32 mouse cellular contexts compared by ENCODE assay signal in genomic region chr7:5046112-5046511, GRCm38 (mm10). TPM values are rescaled to one million over a fixed set of nuclear protein-coding genes. Genes with fewer than 3 reads are reported as not detected.
DNase-seq lines count a peak whose midpoint lies in the region; ATAC-seq and TF ChIP-seq lines count a peak whose summit lies in the region.
"Had no signal": no experiment of that assay in that cellular context is flagged by ENCODE, and none has a peak within 500 bp of the region (broad histone marks: within the 10 kb centered on the region; RNA-seq: fewer than 3 reads in every experiment).

No protein-coding gene starts in this region.

- 62% methylated on average over 2 of the region's 2 CpGs for WGBS in heart, postnatal 0 days
- 60% methylated on average over 2 of the region's 2 CpGs for whole genome bisulfite sequencing in liver, postnatal 0 days (ENCODE audit: insufficient replicate concordance)
- WGBS in hindbrain, embryonic 11.5 days, result 79% methylated on average over 2 of the region's 2 CpGs

- TF ChIP-seq POLR2A in cortical plate, adult 2 months (IDR thresholded peaks at IDR 0.05; ENCODE audit: extremely low read depth, insufficient read depth, low read length), result no peak

- H3K27me3 ChIP-seq in heart, postnatal 0 days (ENCODE audit: control insufficient read depth, insufficient read depth, low read length), result no peaks in the 10 kb centered on the region
- peaks cover 7% of the 10 kb centered on the region; the same call in 1 of the 2 replicates for H3K27me3 ChIP-seq in liver, postnatal 0 days (ENCODE audit: insufficient read depth, low read length)
- no peaks in the 10 kb centered on the region for H3K27me3 ChIP-seq in hindbrain, embryonic 11.5 days (ENCODE audit: control insufficient read depth, insufficient read depth, low read length)
- H3K27me3 ChIP-seq: hindbrain, embryonic 12.5 days; midbrain, embryonic 12.5 days; neural tube, embryonic 12.5 days; stomach, embryonic 15.5 days had no signal

- ATAC-seq in heart, postnatal 0 days (ENCODE audit: insufficient read depth, low read depth), result no peak
- ATAC-seq in liver, postnatal 0 days, result no peak
- no peak for ATAC-seq in hindbrain, embryonic 11.5 days (ENCODE audit: low FRiP score)
- ATAC-seq in inflammation-experienced regulatory T-cells, adult 6 months, result no peak
- ATAC-seq: activated CD4-positive, CD25-positive, alpha-beta regulatory T cell, adult 4 months; forebrain, embryonic 14.5 days had no signal

- peak; percentile 2; the same call in 1 of the 2 replicates for TF ChIP-seq CTCF in heart, postnatal 0 days (IDR thresholded peaks at IDR 0.05; ENCODE audit: low read depth)
- peak; percentile 36; the same call in 1 of the 2 replicates for TF ChIP-seq CTCF in liver, postnatal 0 days (IDR thresholded peaks at IDR 0.05; ENCODE audit: low read depth)
- TF ChIP-seq CTCF in cortical plate, adult 2 months (IDR thresholded peaks at IDR 0.05; ENCODE audit: extremely low read depth, insufficient read depth, low read length), result 0 out of 2 replicates have a peak, but pooled peaks have one; percentile 0

- no peak for DNase-seq in heart, postnatal 0 days (ENCODE audit: low spot score)
- DNase-seq in heart, postnatal 4 days, result no peak
- no peak for DNase-seq in liver, postnatal 0 days
- no peak for DNase-seq in liver
- peak; percentile 64 for DNase-seq in A20 (ENCODE audit: low read depth, low spot score)
- DNase-seq in hindbrain, embryonic 11.5 days (ENCODE audit: low spot score), result no peak
- DNase-seq: adrenal gland, adult 8-10 months; cerebellum, adult 11-12 months; cerebellum, postnatal 36 days; gastrocnemius, postnatal 14 days; heart, adult 11 months; heart, postnatal 10 days; kidney, adult 2 months; kidney, postnatal 14 days; layer of hippocampus, postnatal 36 days; lung, postnatal 10 days; right cerebral cortex, adult 18-20 months; right cerebral cortex, postnatal 4 days had no signal

- no peak overlapping the region for H3K4me3 ChIP-seq in heart, postnatal 0 days (ENCODE audit: low read depth, low read length)
- no peak overlapping the region for H3K4me3 ChIP-seq in liver, postnatal 0 days (ENCODE audit: low read depth, low read length)
- H3K4me3 ChIP-seq in cortical plate, adult 2 months (ENCODE audit: insufficient read depth, low read length), result no peak overlapping the region
- no peak overlapping the region for H3K4me3 ChIP-seq in hindbrain, embryonic 11.5 days (ENCODE audit: low read depth, low read length)
- H3K4me3 ChIP-seq: hindbrain, embryonic 12.5 days; midbrain, embryonic 12.5 days; neural tube, embryonic 12.5 days; stomach, embryonic 15.5 days had no signal

- H3K27ac ChIP-seq in heart, postnatal 0 days (ENCODE audit: low read depth), result no peak overlapping the region
- no peak overlapping the region for H3K27ac ChIP-seq in liver, postnatal 0 days (ENCODE audit: low read depth)
- H3K27ac ChIP-seq in cortical plate, adult 2 months (ENCODE audit: insufficient read depth, low read length), result no peak overlapping the region
- no peak overlapping the region for H3K27ac ChIP-seq in hindbrain, embryonic 11.5 days (ENCODE audit: low read depth, low read length)
- H3K27ac ChIP-seq: hindbrain, embryonic 12.5 days; midbrain, embryonic 12.5 days; neural tube, embryonic 12.5 days; stomach, embryonic 15.5 days had no signal

- H3K4me2 ChIP-seq in heart, postnatal 0 days (ENCODE audit: low read depth, low read length), result no peak overlapping the region
- H3K4me2 ChIP-seq in liver, postnatal 0 days (ENCODE audit: low read depth, low read length), result no peak overlapping the region
- H3K4me2 ChIP-seq in hindbrain, embryonic 11.5 days (replicated peaks; ENCODE audit: low read depth, low read length), result no peak overlapping the region
- H3K4me2 ChIP-seq: heart, embryonic 11.5 days; hindbrain, embryonic 12.5 days; midbrain, embryonic 12.5 days; neural tube, embryonic 12.5 days; stomach, embryonic 15.5 days had no signal

- no peak overlapping the region for H3K9ac ChIP-seq in heart, postnatal 0 days (replicated peaks; ENCODE audit: low read depth, low read length)
- H3K9ac ChIP-seq in liver, postnatal 0 days (replicated peaks), result no peak overlapping the region
- no peak overlapping the region for H3K9ac ChIP-seq in hindbrain, embryonic 11.5 days (ENCODE audit: low read depth, low read length)
- H3K9ac ChIP-seq: hindbrain, embryonic 12.5 days; midbrain, embryonic 12.5 days; stomach, embryonic 15.5 days had no signal

- H3K4me1 ChIP-seq in heart, postnatal 0 days (ENCODE audit: control insufficient read depth, insufficient read depth), result peaks cover 6% of the 10 kb centered on the region
- peaks cover 4% of the 10 kb centered on the region for H3K4me1 ChIP-seq in liver, postnatal 0 days (ENCODE audit: insufficient read depth)
- no peaks in the 10 kb centered on the region for H3K4me1 ChIP-seq in cortical plate, adult 2 months (ENCODE audit: control insufficient read depth, insufficient read depth, low read length)
- no peaks in the 10 kb centered on the region for H3K4me1 ChIP-seq in hindbrain, embryonic 11.5 days (replicated peaks; ENCODE audit: control insufficient read depth, insufficient read depth, low read length)

- no peaks in the 10 kb centered on the region for H3K36me3 ChIP-seq in heart, postnatal 0 days (replicated peaks; ENCODE audit: control insufficient read depth, insufficient read depth, low read length)
- no peaks in the 10 kb centered on the region for H3K36me3 ChIP-seq in liver, postnatal 0 days (replicated peaks; ENCODE audit: insufficient read depth, low read length)
- no peaks in the 10 kb centered on the region for H3K36me3 ChIP-seq in hindbrain, embryonic 11.5 days (ENCODE audit: control insufficient read depth, insufficient read depth, low read length)
- H3K36me3 ChIP-seq: hindbrain, embryonic 12.5 days; midbrain, embryonic 12.5 days; neural tube, embryonic 12.5 days; stomach, embryonic 15.5 days had no signal

- no peak for TF ChIP-seq EP300 in heart, postnatal 0 days (IDR thresholded peaks at IDR 0.05; ENCODE audit: low read depth)
- TF ChIP-seq EP300 in liver, postnatal 0 days (IDR thresholded peaks at IDR 0.05; ENCODE audit: low read depth), result no peak

- H3K9me3 ChIP-seq in heart, postnatal 0 days (replicated peaks; ENCODE audit: control insufficient read depth, low read length), result no peaks in the 10 kb centered on the region
- H3K9me3 ChIP-seq in liver, postnatal 0 days (ENCODE audit: low read length), result no peaks in the 10 kb centered on the region
- H3K9me3 ChIP-seq in hindbrain, embryonic 11.5 days (ENCODE audit: control insufficient read depth, low read length), result no peaks in the 10 kb centered on the region
- H3K9me3 ChIP-seq: hindbrain, embryonic 12.5 days; midbrain, embryonic 12.5 days; neural tube, embryonic 12.5 days; stomach, embryonic 15.5 days had no signal

RNA-seq across cellular contexts. Expression of gene Zfp580, which starts 5.2 kb away (rescaled TPM):
- 15.0 TPM in 1 of 2 replicates, not detected in the other for total RNA-seq in heart, postnatal 0 days (2014; rRNA removed; ENCODE audit: low replicate concordance)
- polyA plus RNA-seq in heart, postnatal 0 days (2015; fragmentation: Nextera tagmentation; extraction: Ambion mirVana), result 14.7 and 16.6 TPM in 2 replicates
- 10 to 100 TPM; 12.2 to 13.2 TPM for total RNA-seq in heart, postnatal 4 days (2021)
- 3.2 and 4.4 TPM in 2 replicates for polyA plus RNA-seq in liver, postnatal 0 days (2015; fragmentation: Nextera tagmentation; extraction: Ambion mirVana)
- 34.4 and 36.9 TPM in 2 replicates for polyA plus RNA-seq in cortical plate, adult 2 months (2012; rRNA removed)
- polyA plus RNA-seq in hindbrain, embryonic 11.5 days (2014; fragmentation: Nextera tagmentation; extraction: Ambion mirVana), result 32.4 and 37.5 TPM in 2 replicates
- 1 to 10 TPM in 1 of 3 experiments, under 1 TPM in 2; 0.77 to 1.3 (median 0.93) TPM for polyA plus RNA-seq in inflammation-experienced regulatory T-cells, adult 6 months (2017; shearing (Covaris generic))

RNA-seq across cellular contexts. Expression of gene Zfp784, which starts 7.9 kb away (rescaled TPM):
- 7.2 and 8.3 TPM in 2 replicates for total RNA-seq in heart, postnatal 0 days (2014; rRNA removed; ENCODE audit: low replicate concordance)
- 8.0 and 8.2 TPM in 2 replicates for polyA plus RNA-seq in heart, postnatal 0 days (2015; fragmentation: Nextera tagmentation; extraction: Ambion mirVana)
- total RNA-seq in heart, postnatal 4 days (2021), result 1 to 10 TPM; 5.4 to 6.0 TPM
- polyA plus RNA-seq in liver, postnatal 0 days (2015; fragmentation: Nextera tagmentation; extraction: Ambion mirVana), result 1.9 and 2.4 TPM in 2 replicates
- 5.7 and 6.5 TPM in 2 replicates for polyA plus RNA-seq in cortical plate, adult 2 months (2012; rRNA removed)
- polyA plus RNA-seq in hindbrain, embryonic 11.5 days (2014; fragmentation: Nextera tagmentation; extraction: Ambion mirVana), result 3.1 and 4.3 TPM in 2 replicates
- polyA plus RNA-seq in inflammation-experienced regulatory T-cells, adult 6 months (2017; shearing (Covaris generic)), result 1 to 10 TPM; 3.0 to 5.1 (median 3.7) TPM

RNA-seq across cellular contexts. Expression of gene 4632433K11Rik, which starts 12.2 kb away (rescaled TPM):
- total RNA-seq in heart, postnatal 0 days (2014; rRNA removed; ENCODE audit: low replicate concordance), result 0.99 TPM in 1 of 2 replicates, not detected in the other
- not detected in 2 replicates for polyA plus RNA-seq in heart, postnatal 0 days (2015; fragmentation: Nextera tagmentation; extraction: Ambion mirVana)
- total RNA-seq in heart, postnatal 4 days (2021), result under 1 TPM in 1 of 2 experiments, not detected in 1; 0.57 TPM
- not detected in 2 replicates for polyA plus RNA-seq in liver, postnatal 0 days (2015; fragmentation: Nextera tagmentation; extraction: Ambion mirVana)
- polyA plus RNA-seq in cortical plate, adult 2 months (2012; rRNA removed), result not detected in 2 replicates
- polyA plus RNA-seq in hindbrain, embryonic 11.5 days (2014; fragmentation: Nextera tagmentation; extraction: Ambion mirVana), result not detected in 2 replicates
- polyA plus RNA-seq in inflammation-experienced regulatory T-cells, adult 6 months (2017; shearing (Covaris generic)), result not detected
- total RNA-seq: gastrocnemius, postnatal 14 days; heart, postnatal 10 days; layer of hippocampus, postnatal 36 days; megakaryocyte, adult 5-6 weeks had no signal
- polyA plus RNA-seq: activated CD4-positive, CD25-positive, alpha-beta regulatory T cell, adult 4 months; embryonic facial prominence, embryonic 14.5 days; forebrain, embryonic 14.5 days; heart, embryonic 11.5 days; hindbrain, embryonic 12.5 days; kidney, adult 2 months; limb, embryonic 14.5 days; liver, embryonic 16.5 days; midbrain, embryonic 12.5 days; neural tube, embryonic 12.5 days; stomach, embryonic 15.5 days; urinary bladder, adult 2 months had no signal

RNA-seq across cellular contexts. Expression of gene U2af2, which starts 15.8 kb away (rescaled TPM):
- total RNA-seq in heart, postnatal 0 days (2014; rRNA removed; ENCODE audit: low replicate concordance), result 95.2 and 99.1 TPM in 2 replicates
- polyA plus RNA-seq in heart, postnatal 0 days (2015; fragmentation: Nextera tagmentation; extraction: Ambion mirVana), result 38.0 and 39.3 TPM in 2 replicates
- 100 to 1,000 TPM; 136 to 145 TPM for total RNA-seq in heart, postnatal 4 days (2021)
- polyA plus RNA-seq in liver, postnatal 0 days (2015; fragmentation: Nextera tagmentation; extraction: Ambion mirVana), result 34.7 and 36.8 TPM in 2 replicates
- polyA plus RNA-seq in cortical plate, adult 2 months (2012; rRNA removed), result 184 TPM in 2 replicates
- polyA plus RNA-seq in hindbrain, embryonic 11.5 days (2014; fragmentation: Nextera tagmentation; extraction: Ambion mirVana), result 161 and 162 TPM in 2 replicates
- 10 to 100 TPM; 26.0 to 33.4 (median 32.0) TPM for polyA plus RNA-seq in inflammation-experienced regulatory T-cells, adult 6 months (2017; shearing (Covaris generic))

RNA-seq across cellular contexts. Expression of gene Ccdc106, which starts 25.8 kb away (rescaled TPM):
- total RNA-seq in heart, postnatal 0 days (2014; rRNA removed; ENCODE audit: low replicate concordance), result 1.0 and 2.8 TPM in 2 replicates
- 0.33 and 0.85 TPM in 2 replicates for polyA plus RNA-seq in heart, postnatal 0 days (2015; fragmentation: Nextera tagmentation; extraction: Ambion mirVana)
- total RNA-seq in heart, postnatal 4 days (2021), result under 1 TPM in 1 of 2 experiments, not detected in 1; 0.61 TPM
- 0.12 TPM in 1 of 2 replicates, not detected in the other for polyA plus RNA-seq in liver, postnatal 0 days (2015; fragmentation: Nextera tagmentation; extraction: Ambion mirVana)
- 68.6 and 70.2 TPM in 2 replicates for polyA plus RNA-seq in cortical plate, adult 2 months (2012; rRNA removed)
- polyA plus RNA-seq in hindbrain, embryonic 11.5 days (2014; fragmentation: Nextera tagmentation; extraction: Ambion mirVana), result 7.2 and 8.6 TPM in 2 replicates
- not detected for polyA plus RNA-seq in inflammation-experienced regulatory T-cells, adult 6 months (2017; shearing (Covaris generic))
